Mouse (Mus musculus): ENCODE results near the gene P3h3. TPM values are rescaled to one million over a fixed set of nuclear protein-coding genes. Genes with fewer than 3 reads are reported as not detected.
"Not testable (repeated sequence)": the region's sequence is repeated elsewhere in the genome, so short reads cannot be mapped to it uniquely, and the experiment has no call there.

P3h3 gene
- total RNA-seq, 2 experiments from 2014 or later: 3.5 to 4.9 TPM

GRCm38 (mm10) chr6:124809775-124810538 lies 47.6 kb downstream of the P3h3 start:
- DNase-seq (ENCODE audit: low spot score): no peak

- peak; percentile 87 for DNase-seq (ENCODE audit: low spot score)
These were observed 48.3 kb downstream of the P3h3 start for GRCm38 (mm10) chr6:124809052-124809774.

GRCm38 (mm10) chr6:124808358-124809012 lies 49.1 kb downstream of the P3h3 start, which contains the start of gene Spsb2:
Spsb2 (plus strand) TSS chr6:124808661.
- DNase-seq (ENCODE audit: low spot score): peak; percentile 73

- no peak for DNase-seq (ENCODE audit: low spot score)
These were observed 49.6 kb downstream of the P3h3 start for GRCm38 (mm10) chr6:124807986-124808357.

GRCm38 (mm10) chr6:124807366-124807765 lies 50.2 kb downstream of the P3h3 start:
- DNase-seq (ENCODE audit: low spot score): no peak

- DNase-seq (ENCODE audit: low spot score): no peak
These were observed 51.0 kb downstream of the P3h3 start for GRCm38 (mm10) chr6:124806446-124807140.

- DNase-seq (ENCODE audit: low spot score): peak; percentile 95
These were observed 51.9 kb downstream of the P3h3 start for GRCm38 (mm10) chr6:124805341-124806321.

GRCm38 (mm10) chr6:124804341-124804740 lies 53.2 kb downstream of the P3h3 start:
- DNase-seq (ENCODE audit: low spot score): no peak

GRCm38 (mm10) chr6:124803691-124804090 lies 53.9 kb downstream of the P3h3 start:
- not testable (repeated sequence) for DNase-seq (ENCODE audit: low spot score)

- DNase-seq (ENCODE audit: low spot score): no peak
These were observed 54.5 kb downstream of the P3h3 start for GRCm38 (mm10) chr6:124803061-124803460.

- DNase-seq (ENCODE audit: low spot score): not testable (repeated sequence)
These were observed 55.2 kb downstream of the P3h3 start for GRCm38 (mm10) chr6:124802400-124802799.

- no peak for DNase-seq (ENCODE audit: low spot score)
These were observed 61.4 kb downstream of the P3h3 start for GRCm38 (mm10) chr6:124796200-124796599.

- DNase-seq (ENCODE audit: low spot score): no peak
These were observed 61.8 kb downstream of the P3h3 start for GRCm38 (mm10) chr6:124795781-124796180.

GRCm38 (mm10) chr6:124791911-124792310 lies 65.6 kb downstream of the P3h3 start:
- DNase-seq (ENCODE audit: low spot score): no peak

Other genes starting within 250 kb of the P3h3 start
- gene C1s2, start 221.7 kb downstream of the P3h3 start, total RNA-seq (2021): under 1 TPM; 0.48 to 0.76 TPM
- gene Lpcat3, start 194.7 kb downstream of the P3h3 start, total RNA-seq (2021): 10 to 100 TPM; 14.4 to 17.8 TPM
- gene Emg1, start 145.6 kb downstream of the P3h3 start, total RNA-seq (2021): 10 to 100 TPM; 58.4 to 60.4 TPM
- 100 to 1,000 TPM; 134 to 155 TPM for gene Phb2, start 145.4 kb downstream of the P3h3 start, total RNA-seq (2021)
- 1 to 10 TPM in 1 of 2 experiments, under 1 TPM in 1; 0.90 to 1.1 TPM for gene Ptpn6, start 119.0 kb downstream of the P3h3 start, total RNA-seq (2021)
- gene Grcc10, start 116.4 kb downstream of the P3h3 start, total RNA-seq (2021): 100 to 1,000 TPM; 162 TPM
- not detected for gene Gm45234, start 101.7 kb downstream of the P3h3 start, total RNA-seq (2021)
- 10 to 100 TPM; 44.0 to 56.4 TPM for gene Atn1, start 101.2 kb downstream of the P3h3 start, total RNA-seq (2021)
- gene Eno2, start 88.1 kb downstream of the P3h3 start, total RNA-seq (2021): 1 to 10 TPM in 1 of 2 experiments, under 1 TPM in 1; 0.87 to 1.2 TPM
- under 1 TPM in 1 of 2 experiments, not detected in 1; 0.31 TPM for gene Lrrc23, start 78.0 kb downstream of the P3h3 start, total RNA-seq (2021)
- 1 to 10 TPM; 2.2 to 5.3 TPM for gene Spsb2, start 49.1 kb downstream of the P3h3 start, total RNA-seq (2021)
- gene Tpi1, start 43.5 kb downstream of the P3h3 start, total RNA-seq (2021): 1,000 to 10,000 TPM; 2,056 to 2,236 TPM
- gene Usp5, start 28.3 kb downstream of the P3h3 start, total RNA-seq (2021): 10 to 100 TPM; 39.9 to 50.1 TPM
- gene Cdca3, start 28.2 kb downstream of the P3h3 start, total RNA-seq (2021): under 1 TPM; 0.25 to 0.55 TPM
- under 1 TPM; 0.57 to 0.71 TPM for gene Gnb3, start 17.5 kb downstream of the P3h3 start, total RNA-seq (2021)
- under 1 TPM; 0.09 to 0.21 TPM for gene Gpr162, start 6.2 kb upstream of the P3h3 start, total RNA-seq (2021)
- under 1 TPM; 0.38 to 0.41 TPM for gene Cd4, start 30.5 kb upstream of the P3h3 start, total RNA-seq (2021)
- under 1 TPM in 1 of 2 experiments, not detected in 1; 0.12 TPM for gene Lag3, start 54.0 kb upstream of the P3h3 start, total RNA-seq (2021)
- 100 to 1,000 TPM in 1 of 2 experiments, 10 to 100 TPM in 1; 64.3 to 105 TPM for gene Ptms, start 62.4 kb upstream of the P3h3 start, total RNA-seq (2021)
- 100 to 1,000 TPM; 196 to 205 TPM for gene Mlf2, start 73.6 kb upstream of the P3h3 start, total RNA-seq (2021)
- 100 to 1,000 TPM; 109 to 121 TPM for gene Cops7a, start 107.8 kb upstream of the P3h3 start, total RNA-seq (2021)
- under 1 TPM; 0.75 to 0.93 TPM for gene Pianp, start 138.9 kb upstream of the P3h3 start, total RNA-seq (2021)
- 10 to 100 TPM; 22.4 to 24.0 TPM for gene Zfp384, start 151.4 kb upstream of the P3h3 start, total RNA-seq (2021)
- 10 to 100 TPM; 22.0 to 23.2 TPM for gene Ing4, start 182.0 kb upstream of the P3h3 start, total RNA-seq (2021)
- 1 to 10 TPM; 2.0 to 2.4 TPM for gene Acrbp, start 191.9 kb upstream of the P3h3 start, total RNA-seq (2021)
- gene Lpar5, start 210.2 kb upstream of the P3h3 start, total RNA-seq (2021): not detected
- gene Chd4, start 238.2 kb upstream of the P3h3 start, total RNA-seq (2021): 10 to 100 TPM; 64.1 to 70.6 TPM

All from gastrocnemius, adult 18-20 months (tissue).